Mouse (Mus musculus) olfactory bulb, adult 2 months (tissue): ENCODE measurements around the gene Oasl2.

Experiments used
- CTCF ChIP-seq: fragments of 200-500 bp; IDR thresholded peaks from 2 replicates; pipeline ENCODE4 v1.5.1; 2012; ENCODE audit warnings: low read depth, mild to moderate bottlenecking, low read length, moderate library complexity; ENCODE audit not compliant: insufficient read depth
- POLR2A ChIP-seq: fragments of 200-500 bp; IDR thresholded peaks from 2 replicates; pipeline ENCODE4 v1.6.1; 2012; ENCODE audit warnings: mild to moderate bottlenecking, low read depth, low read length, moderate library complexity; ENCODE audit not compliant: insufficient read depth

- TF ChIP-seq CTCF (no peak), POLR2A (no peak)
These were observed 53.9 kb downstream of the Oasl2 start for GRCm38 (mm10) chr5:114950669-114951068.
